Mouse (Mus musculus): ENCODE measurements around the gene Fto.

Gene Fto

GRCm38 (mm10) chr8:91496936-91497335 lies 183.6 kb downstream of the Fto start:
- DNase-seq (ENCODE audit: low spot score): no peak

GRCm38 (mm10) chr8:91498611-91499010 lies 185.3 kb downstream of the Fto start:
- no peak for DNase-seq (ENCODE audit: low spot score)

- DNase-seq (ENCODE audit: low spot score): no peak
These were observed 186.0 kb downstream of the Fto start for GRCm38 (mm10) chr8:91499303-91499702.

GRCm38 (mm10) chr8:91501960-91502600 lies 188.8 kb downstream of the Fto start:
- DNase-seq (ENCODE audit: low spot score): no peak

- DNase-seq (ENCODE audit: low spot score): no peak
These were observed 189.5 kb downstream of the Fto start for GRCm38 (mm10) chr8:91502791-91503190.

DNA sequence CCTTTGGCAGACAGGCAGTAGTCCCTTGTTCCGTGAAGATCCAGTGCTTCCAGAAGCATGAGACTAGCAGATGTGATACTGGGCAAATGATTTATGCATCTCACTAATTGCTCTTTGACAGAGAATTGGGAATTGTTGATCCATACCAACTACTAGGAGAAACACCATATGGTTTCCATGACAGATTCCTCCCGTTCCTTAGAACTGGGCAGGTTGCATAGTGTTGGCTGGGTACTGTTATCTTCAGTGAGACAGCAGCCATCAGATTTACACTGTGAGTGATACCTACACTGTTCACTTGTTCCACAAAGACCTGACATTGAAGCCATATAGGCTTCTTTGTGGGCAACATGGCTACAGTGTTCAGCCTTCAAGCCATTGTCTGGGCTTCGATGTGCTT lies 191.0 kb downstream of the Fto start:
- no peak for DNase-seq (ENCODE audit: low spot score)

DNA sequence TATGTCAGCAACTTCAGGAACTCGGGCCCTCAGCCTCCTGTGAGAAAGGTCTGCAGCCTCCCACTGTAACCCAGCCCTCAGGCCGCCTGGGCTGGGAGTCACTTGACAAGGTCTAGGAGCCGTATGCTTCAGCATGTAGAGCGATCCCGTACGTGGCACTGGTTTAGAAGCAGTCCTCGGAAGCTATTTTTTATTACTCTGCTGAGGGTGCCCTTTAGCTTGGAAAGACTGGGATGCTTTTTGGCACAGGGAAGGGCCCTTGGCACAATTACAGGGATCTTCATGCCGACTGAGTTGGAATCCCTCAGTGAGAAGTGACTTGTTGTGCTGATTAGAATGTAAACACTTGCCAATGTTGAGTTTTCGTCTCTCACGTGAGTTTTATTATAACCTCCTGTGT lies 191.6 kb downstream of the Fto start:
- no peak for DNase-seq (ENCODE audit: low spot score)

DNA sequence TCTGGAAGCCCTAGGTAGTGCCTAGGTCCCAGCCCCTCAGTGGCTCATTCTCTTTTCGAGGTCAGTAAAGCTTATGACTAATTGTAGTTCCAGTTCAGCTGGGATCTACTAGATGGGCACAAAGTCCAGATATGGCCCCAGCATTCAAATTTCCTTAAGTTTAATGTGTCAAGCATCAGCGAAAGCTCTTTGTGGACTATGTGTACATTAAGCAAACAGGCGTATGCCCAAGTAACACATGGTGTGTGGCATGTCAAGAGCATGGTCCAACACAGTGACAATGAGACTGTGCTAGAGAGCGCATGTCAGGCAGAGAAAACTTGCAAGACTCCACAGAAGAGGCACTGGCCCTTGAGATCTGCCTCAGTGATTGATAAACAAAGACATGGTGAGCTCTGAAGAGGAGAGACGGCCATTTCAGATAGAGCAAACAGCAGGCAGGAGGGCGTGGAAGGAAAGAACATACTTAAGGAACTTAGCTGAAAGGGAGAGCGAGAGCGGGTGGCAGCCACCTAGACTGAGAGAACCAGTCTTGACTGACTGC lies 192.2 kb downstream of the Fto start:
- no peak for DNase-seq (ENCODE audit: low spot score)

DNA sequence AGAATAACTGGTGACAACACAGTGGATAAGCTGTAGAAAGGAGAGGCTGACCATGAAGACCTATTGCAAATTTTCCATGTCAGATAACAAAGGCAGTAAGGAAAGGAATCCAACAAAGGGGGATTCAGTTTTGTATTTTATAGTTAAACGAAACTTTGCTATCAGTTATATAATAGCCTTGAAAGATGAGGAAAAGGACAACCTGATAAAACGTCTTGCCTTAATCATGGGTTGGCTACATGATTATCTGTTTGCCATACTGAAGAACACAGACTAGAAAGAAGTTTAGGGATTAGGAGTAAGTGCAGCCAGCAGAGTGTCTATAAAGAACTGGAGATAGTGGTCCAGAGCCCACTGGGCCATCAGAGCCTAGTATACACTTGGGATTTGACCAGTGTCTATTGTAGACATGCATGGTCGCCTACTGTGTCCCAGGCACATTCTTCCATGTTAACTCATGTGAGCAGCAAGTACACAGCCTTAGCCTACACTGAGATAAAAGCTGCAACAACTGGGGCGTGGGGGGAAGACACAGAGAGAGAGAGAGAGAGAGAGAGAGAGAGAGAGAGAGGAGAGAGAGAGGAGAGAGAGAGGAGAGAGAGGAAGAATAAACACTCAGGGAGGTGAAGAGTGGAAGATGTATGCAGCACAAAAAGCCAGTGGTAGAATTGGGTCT lies 192.8 kb downstream of the Fto start:
- DNase-seq (ENCODE audit: low spot score): no peak

DNA sequence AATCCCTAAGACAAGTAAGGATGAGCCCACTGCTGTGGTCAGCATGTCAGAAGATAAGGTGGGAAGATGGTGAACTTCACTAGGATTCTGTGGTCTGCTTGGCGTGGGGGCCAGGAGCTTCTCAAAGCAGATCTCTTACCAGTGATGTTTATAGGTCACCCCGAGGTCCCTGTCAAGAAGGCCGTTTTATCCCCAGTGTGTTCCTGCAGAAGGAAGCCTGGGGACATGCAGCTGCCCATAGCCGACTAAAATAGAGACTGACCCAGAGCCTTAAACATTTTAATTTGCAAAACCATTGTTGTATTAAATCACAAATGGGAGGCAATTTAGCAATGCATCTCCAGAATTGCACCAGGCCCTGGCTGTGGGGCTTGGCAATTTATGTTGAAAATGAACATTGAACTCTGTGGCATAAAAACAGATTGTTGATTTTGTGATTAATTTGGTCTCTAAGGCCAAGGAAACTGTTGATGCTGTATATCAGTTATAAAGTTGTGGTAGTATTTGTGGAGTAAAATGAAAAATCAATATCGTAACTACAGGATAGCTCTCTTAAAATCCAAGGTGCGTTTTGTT lies 193.4 kb downstream of the Fto start:
- no peak for DNase-seq (ENCODE audit: low spot score)

- no peak for DNase-seq (ENCODE audit: low spot score)
These were observed 194.4 kb downstream of the Fto start for GRCm38 (mm10) chr8:91507681-91508097.

DNA sequence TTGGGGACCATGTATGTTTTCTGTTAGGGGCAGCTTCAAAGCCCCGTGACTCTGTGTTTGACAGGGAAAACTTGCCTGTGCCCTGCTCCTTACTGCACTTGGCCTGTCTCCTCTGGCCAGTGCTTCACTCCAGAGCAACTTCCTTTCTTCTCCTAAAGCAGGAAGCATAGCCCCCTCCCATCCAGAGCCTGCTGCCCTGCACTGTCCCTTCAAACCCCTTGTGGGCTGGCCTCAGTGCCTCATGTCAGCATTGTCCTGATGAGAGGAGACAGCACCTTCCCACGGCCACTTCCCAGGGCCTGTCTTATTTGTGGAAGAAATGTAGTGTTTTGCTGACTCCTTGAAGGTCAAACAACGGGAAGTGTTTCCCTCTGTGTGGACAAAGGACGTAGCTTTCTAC lies 195.0 kb downstream of the Fto start:
- no peak for DNase-seq (ENCODE audit: low spot score)

DNA sequence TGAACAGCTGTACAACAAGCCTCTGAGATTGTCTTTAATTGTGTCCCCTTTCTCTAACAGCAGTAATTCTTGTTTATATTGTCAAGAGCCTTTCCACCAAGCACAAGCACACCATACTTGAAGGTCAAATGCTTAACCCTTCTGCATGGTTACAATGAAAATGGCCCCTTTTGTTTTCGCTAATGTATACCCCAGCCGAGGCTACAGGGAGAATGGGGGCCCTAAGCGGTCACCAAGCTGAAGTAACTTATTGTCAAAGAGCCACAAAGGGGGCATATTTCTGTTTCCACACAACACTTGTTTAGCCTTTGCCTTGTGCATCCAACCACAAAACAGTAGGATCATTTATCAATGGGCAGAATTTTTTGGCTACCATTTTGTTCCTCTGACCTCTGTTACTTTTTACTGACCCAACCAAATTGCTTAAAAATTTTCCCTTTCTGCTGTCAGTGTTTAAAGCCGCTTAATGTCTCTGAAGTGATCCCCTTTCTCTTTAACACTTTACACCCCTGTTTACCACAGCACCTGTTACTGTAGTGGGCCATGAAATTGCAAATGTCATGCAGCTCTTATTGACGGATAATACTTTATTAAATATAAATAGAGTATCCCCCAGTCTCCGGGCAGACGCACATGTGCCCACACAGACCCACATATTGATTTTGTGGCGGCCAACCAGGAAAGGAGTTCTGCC lies 196.0 kb downstream of the Fto start:
- DNase-seq (ENCODE audit: low spot score): no peak

DNA sequence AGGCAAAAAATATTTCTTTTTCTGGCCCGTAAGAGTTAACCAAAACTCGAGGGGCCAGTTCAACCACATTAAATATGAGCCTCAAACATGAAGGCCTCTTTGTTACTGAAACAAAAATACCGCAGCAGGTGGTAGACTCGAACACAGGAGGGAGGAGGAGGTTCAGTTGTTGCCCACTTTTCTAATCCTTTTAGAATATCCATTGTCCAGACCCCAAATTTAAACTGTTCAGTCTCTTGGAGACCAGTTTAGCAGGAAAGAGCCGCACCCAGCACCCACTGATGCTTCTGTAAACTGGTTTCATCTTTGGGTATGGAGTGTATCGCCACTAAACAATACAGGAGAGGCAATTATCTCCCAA lies 196.6 kb downstream of the Fto start:
- DNase-seq (ENCODE audit: low spot score): no peak

- no peak for DNase-seq (ENCODE audit: low spot score)
These were observed 197.4 kb downstream of the Fto start for GRCm38 (mm10) chr8:91510716-91511115.

DNA sequence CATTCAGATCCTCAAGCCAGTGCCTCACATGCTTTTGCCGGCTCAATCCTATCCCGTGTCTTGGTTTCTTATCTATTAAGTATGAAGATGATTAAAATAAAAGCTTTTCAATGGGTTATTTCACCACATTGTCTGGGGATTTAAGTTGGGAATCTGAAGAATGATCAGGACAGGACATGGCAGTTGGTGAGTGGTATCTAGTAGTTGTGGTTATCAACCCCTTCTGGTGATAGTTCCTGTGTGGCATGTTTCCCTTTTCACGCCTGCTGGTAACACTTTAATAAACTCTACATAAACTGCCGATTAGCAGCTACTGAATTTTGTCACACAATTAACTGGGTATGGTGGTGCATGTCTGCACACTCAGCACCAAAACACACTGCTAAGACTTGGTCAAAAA lies 198.6 kb downstream of the Fto start:
- no peak for DNase-seq (ENCODE audit: low spot score)

- DNase-seq (ENCODE audit: low spot score): no peak
These were observed 201.6 kb downstream of the Fto start for GRCm38 (mm10) chr8:91514752-91515478.

DNA sequence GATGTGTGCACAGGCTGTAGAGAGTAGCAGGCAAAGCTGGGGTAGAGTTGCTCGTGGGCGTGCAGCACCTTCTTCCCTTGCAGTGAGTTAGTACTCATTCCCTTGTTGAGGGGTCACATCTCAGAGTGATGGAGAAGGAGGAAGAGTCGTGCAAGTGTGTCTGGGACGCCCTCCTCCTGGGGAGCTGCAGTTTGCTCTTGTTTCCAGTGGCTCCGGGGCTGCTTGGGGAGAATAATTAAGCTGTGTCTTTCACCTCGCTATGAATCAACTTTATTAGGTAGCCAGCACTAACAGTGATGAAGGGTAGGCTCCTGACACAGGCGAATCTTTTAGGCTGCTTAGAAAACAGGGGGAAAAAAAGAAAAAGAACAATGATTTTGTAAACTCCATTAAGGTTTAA lies 203.1 kb downstream of the Fto start:
- DNase-seq (ENCODE audit: low spot score): no peak

- no peak for DNase-seq (ENCODE audit: low spot score)
These were observed 204.8 kb downstream of the Fto start for GRCm38 (mm10) chr8:91518085-91518484.

- DNase-seq (ENCODE audit: low spot score): no peak
These were observed 208.9 kb downstream of the Fto start for GRCm38 (mm10) chr8:91522201-91522600.

DNA sequence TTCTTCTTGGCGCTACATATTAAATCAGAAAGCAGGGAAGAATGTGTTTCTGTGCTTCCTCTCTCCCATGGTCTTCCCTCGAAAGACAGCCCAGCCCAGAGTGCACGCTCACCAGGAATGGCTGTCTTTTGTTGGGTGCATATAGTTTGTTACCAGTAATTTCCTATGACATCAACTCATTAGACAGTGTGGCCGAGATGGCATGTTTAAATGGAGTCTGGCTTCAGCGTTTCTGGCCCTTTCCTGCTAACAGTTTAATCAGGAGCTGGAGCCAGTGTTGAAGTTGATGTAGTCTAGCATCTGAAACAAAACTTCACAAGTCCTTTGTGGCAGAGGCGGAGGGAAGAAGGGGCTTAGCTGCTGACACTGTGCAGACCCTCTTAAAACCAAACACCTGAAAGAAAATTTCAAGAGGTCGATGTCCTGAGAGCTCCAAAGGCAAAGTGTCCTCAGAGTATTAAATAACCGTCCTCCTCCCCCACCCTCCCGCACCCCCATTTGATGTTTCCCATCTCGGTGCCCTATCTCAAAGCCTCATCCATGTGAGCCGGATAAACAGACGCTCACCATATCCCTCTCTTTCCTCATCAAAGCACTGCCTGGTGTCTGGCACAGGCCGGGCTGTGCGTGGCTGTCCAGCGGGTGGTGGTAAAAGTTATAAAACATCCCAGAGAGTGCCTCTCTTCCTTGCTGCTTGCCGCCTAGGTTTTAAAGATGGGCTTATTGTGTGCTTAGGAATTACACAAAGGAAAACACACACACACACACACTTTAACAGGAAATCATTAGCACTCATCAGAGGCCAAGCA lies 210.9 kb downstream of the Fto start:
- DNase-seq (ENCODE audit: low spot score): no peak

Measured in testis, postnatal 10 days (tissue).